Mouse (Mus musculus) neural tube, embryonic 12.5 days (tissue): ENCODE results near the gene Kcna2. TPM values are rescaled to one million over a fixed set of nuclear protein-coding genes. Genes with fewer than 3 reads are reported as not detected.

Experiments used
- ATAC-seq: fragments of 200-750 bp; cut with Nextera tagmentation; 2 replicates; pipeline ENCODE4 v1.8.0; 2017; ENCODE audit warnings: low read depth, mild to moderate bottlenecking, moderate TSS enrichment, moderate library complexity; ENCODE audit not compliant: low FRiP score
- H3K27ac ChIP-seq: fragments of 300-500 bp; sonication (generic); 2 replicates; pipeline ENCODE4 v1.5.1; 2016
- H3K27me3 ChIP-seq: fragments of 300-500 bp; sonication (generic); replicated peaks from 2 replicates; pipeline ENCODE4 v1.6.1; 2016; ENCODE audit warnings: mild to moderate bottlenecking
- H3K36me3 ChIP-seq: fragments of 300-500 bp; sonication (generic); 2 replicates; pipeline ENCODE4 v1.6.1; 2016; ENCODE audit warnings: mild to moderate bottlenecking
- H3K4me1 ChIP-seq: fragments of 300-500 bp; sonication (generic); 2 replicates; pipeline ENCODE4 v1.6.1; 2016
- H3K4me2 ChIP-seq: fragments of 300-500 bp; sonication (generic); replicated peaks from 2 replicates; pipeline ENCODE4 v1.6.1; 2016; ENCODE audit warnings: mild to moderate bottlenecking
- H3K4me3 ChIP-seq: fragments of 300-500 bp; sonication (generic); 2 replicates; pipeline ENCODE4 v1.5.1; 2016
- H3K9ac ChIP-seq: fragments of 300-500 bp; sonication (generic); 2 replicates; pipeline ENCODE4 v1.6.1; 2016; ENCODE audit warnings: mild to moderate bottlenecking
- H3K9me3 ChIP-seq: fragments of 300-500 bp; sonication (generic); 2 replicates; pipeline ENCODE4 v1.6.1; 2016; ENCODE audit warnings: mild to moderate bottlenecking
- WGBS: fragments of 180-500 bp; shearing (Covaris S2); methylation state at CpG from one replicate; pipeline ENCODE4 v1.1.7; 2016; 5-methylcytosine and 5-hydroxymethylcytosine counted together
- polyA plus RNA-seq: library from polyadenylated mRNA; unstranded; fragments of >200 nt; fragmentation: Nextera tagmentation; extraction: Ambion mirVana; gene quantifications from 2 replicates; pipeline ENCODE4 v1.2.1, GENCODE M21; 2016

Gene Kcna2
- polyA plus RNA-seq, 1 experiment from 2014 or later = 0.55 TPM

GRCm38 (mm10) chr3:107084586-107084985 lies 16.4 kb upstream of the Kcna2 start:
- H3K4me2 ChIP-seq = no peak overlapping the region
- no peak overlapping the region for H3K27ac ChIP-seq
- no peak overlapping the region for H3K4me3 ChIP-seq
- no peaks in the 10 kb centered on the region for H3K36me3 ChIP-seq
- no peaks in the 10 kb centered on the region for H3K4me1 ChIP-seq
- H3K9ac ChIP-seq = no peak overlapping the region
- ATAC-seq = no peak
- 82% methylated on average over 3 of the region's 3 CpGs for WGBS
- no peaks in the 10 kb centered on the region for H3K27me3 ChIP-seq
- no peaks in the 10 kb centered on the region for H3K9me3 ChIP-seq

- Histone ChIP-seq H3K9ac (no peak overlapping the region), H3K36me3 (no peaks in the 10 kb centered on the region), H3K4me2 (no peak overlapping the region), H3K4me3 (no peak overlapping the region), H3K27ac (no peak overlapping the region), H3K4me1 (no peaks in the 10 kb centered on the region), H3K27me3 (no peaks in the 10 kb centered on the region), H3K9me3 (no peaks in the 10 kb centered on the region)
- no peak for ATAC-seq
- 90% methylated on average over 4 of the region's 4 CpGs for WGBS
These were observed 13.5 kb upstream of the Kcna2 start for GRCm38 (mm10) chr3:107087410-107087809.

- no peaks in the 10 kb centered on the region for H3K9me3 ChIP-seq
- WGBS = 86% methylated on average over 3 of the region's 3 CpGs
- no peaks in the 10 kb centered on the region for H3K27me3 ChIP-seq
- H3K4me3 ChIP-seq = no peak overlapping the region
- no peak for ATAC-seq
- no peak overlapping the region for H3K4me2 ChIP-seq
- H3K27ac ChIP-seq = no peak overlapping the region
- H3K36me3 ChIP-seq = no peaks in the 10 kb centered on the region
- H3K4me1 ChIP-seq = no peaks in the 10 kb centered on the region
- H3K9ac ChIP-seq = no peak overlapping the region
These were observed 12.1 kb upstream of the Kcna2 start for GRCm38 (mm10) chr3:107088820-107089219.

GRCm38 (mm10) chr3:107089475-107089874 lies 11.5 kb upstream of the Kcna2 start:
- no peak overlapping the region for H3K27ac ChIP-seq
- H3K4me1 ChIP-seq = no peaks in the 10 kb centered on the region
- no peak overlapping the region for H3K9ac ChIP-seq
- H3K36me3 ChIP-seq = no peaks in the 10 kb centered on the region
- no peak overlapping the region for H3K4me2 ChIP-seq
- H3K4me3 ChIP-seq = no peak overlapping the region
- H3K9me3 ChIP-seq = no peaks in the 10 kb centered on the region
- 67% methylated on average over 3 of the region's 3 CpGs for whole genome bisulfite sequencing
- no peaks in the 10 kb centered on the region for H3K27me3 ChIP-seq
- ATAC-seq = no peak

GRCm38 (mm10) chr3:107090001-107090400 lies 10.9 kb upstream of the Kcna2 start:
- Histone ChIP-seq H3K4me1 (no peaks in the 10 kb centered on the region), H3K9ac (no peak overlapping the region), H3K27me3 (no peaks in the 10 kb centered on the region), H3K4me3 (no peak overlapping the region), H3K4me2 (no peak overlapping the region), H3K36me3 (no peaks in the 10 kb centered on the region), H3K27ac (no peak overlapping the region), H3K9me3 (no peaks in the 10 kb centered on the region)
- no peak for ATAC-seq
- 74% methylated on average over 7 of the region's 7 CpGs for WGBS

- H3K4me1 ChIP-seq = no peaks in the 10 kb centered on the region
- no peaks in the 10 kb centered on the region for H3K36me3 ChIP-seq
- H3K4me3 ChIP-seq = no peak overlapping the region
- ATAC-seq = no peak
- H3K27me3 ChIP-seq = no peaks in the 10 kb centered on the region
- no peaks in the 10 kb centered on the region for H3K9me3 ChIP-seq
- 73% methylated on average over 11 of the region's 11 CpGs for WGBS
- no peak overlapping the region for H3K27ac ChIP-seq
- H3K9ac ChIP-seq = no peak overlapping the region
- no peak overlapping the region for H3K4me2 ChIP-seq
These were observed 10.4 kb upstream of the Kcna2 start for GRCm38 (mm10) chr3:107090403-107091150.

GRCm38 (mm10) chr3:107094028-107094427 lies 6.9 kb upstream of the Kcna2 start:
- no peaks in the 10 kb centered on the region for H3K27me3 ChIP-seq
- H3K4me2 ChIP-seq = no peak overlapping the region
- H3K9me3 ChIP-seq = no peaks in the 10 kb centered on the region
- H3K36me3 ChIP-seq = no peaks in the 10 kb centered on the region
- H3K9ac ChIP-seq = no peak overlapping the region
- 5% methylated on average over 4 of the region's 4 CpGs for WGBS
- no peaks in the 10 kb centered on the region for H3K4me1 ChIP-seq
- ATAC-seq = peak; percentile 65; the same call in 1 of the 2 replicates
- H3K27ac ChIP-seq = no peak overlapping the region
- no peak overlapping the region for H3K4me3 ChIP-seq

GRCm38 (mm10) chr3:107096269-107096731 lies 4.6 kb upstream of the Kcna2 start:
- WGBS = 80% methylated on average over 3 of the region's 3 CpGs
- H3K4me3 ChIP-seq = no peak overlapping the region
- H3K9me3 ChIP-seq = no peaks in the 10 kb centered on the region
- peaks cover 17% of the 10 kb centered on the region for H3K27me3 ChIP-seq
- no peak overlapping the region for H3K9ac ChIP-seq
- no peaks in the 10 kb centered on the region for H3K36me3 ChIP-seq
- ATAC-seq = no peak
- no peak overlapping the region for H3K27ac ChIP-seq
- peaks cover 6% of the 10 kb centered on the region; the same call in 1 of the 2 replicates for H3K4me1 ChIP-seq
- H3K4me2 ChIP-seq = no peak overlapping the region

- Histone ChIP-seq H3K9me3 (no peaks in the 10 kb centered on the region), H3K36me3 (no peaks in the 10 kb centered on the region), H3K27ac (no peak overlapping the region), H3K4me2 (no peak overlapping the region), H3K4me1 (peaks cover 19% of the 10 kb centered on the region), H3K27me3 (peaks cover 39% of the 10 kb centered on the region), H3K9ac (no peak overlapping the region), H3K4me3 (no peak overlapping the region)
- WGBS = 39% methylated on average over 2 of the region's 2 CpGs
- ATAC-seq = no peak
These were observed 1.1 kb upstream of the Kcna2 start for GRCm38 (mm10) chr3:107099866-107100265.

- Histone ChIP-seq H3K27ac (no peak overlapping the region), H3K36me3 (no peaks in the 10 kb centered on the region), H3K4me2 (peak overlapping the region; percentile 94), H3K9me3 (no peaks in the 10 kb centered on the region), H3K4me1 (peaks cover 19% of the 10 kb centered on the region), H3K4me3 (peak overlapping the region; percentile 61), H3K27me3 (peaks cover 39% of the 10 kb centered on the region), H3K9ac (peak overlapping the region; percentile 65)
- 1% methylated on average over 41 of the region's 41 CpGs for WGBS
- ATAC-seq = peak; percentile 69
These were observed 475 bp downstream of the Kcna2 start for GRCm38 (mm10) chr3:107101456-107101786.

GRCm38 (mm10) chr3:107101787-107102651 lies 1.1 kb downstream of the Kcna2 start:
- under 1% methylated on average over 53 of the region's 53 CpGs for WGBS
- H3K4me1 ChIP-seq = peaks cover 19% of the 10 kb centered on the region
- ATAC-seq = peak; percentile 89

GRCm38 (mm10) chr3:107103041-107103440 lies 2.1 kb downstream of the Kcna2 start:
- H3K9me3 ChIP-seq = no peaks in the 10 kb centered on the region
- 73% methylated on average over 7 of the region's 7 CpGs for WGBS
- H3K4me1 ChIP-seq = peaks cover 19% of the 10 kb centered on the region
- H3K36me3 ChIP-seq = no peaks in the 10 kb centered on the region
- peak overlapping the region; percentile 94 for H3K4me2 ChIP-seq
- no peak for ATAC-seq
- H3K27me3 ChIP-seq = peaks cover 39% of the 10 kb centered on the region
- no peak overlapping the region for H3K4me3 ChIP-seq
- H3K9ac ChIP-seq = no peak overlapping the region
- no peak overlapping the region for H3K27ac ChIP-seq

More at GRCm38 (mm10) chr3:107101787-107102651, 1.1 kb downstream of the Kcna2 start:
- Histone ChIP-seq H3K4me3 (peak overlapping the region; percentile 61), H3K36me3 (no peaks in the 10 kb centered on the region), H3K27ac (no peak overlapping the region), H3K9ac (peak overlapping the region; percentile 65), H3K9me3 (no peaks in the 10 kb centered on the region), H3K27me3 (peaks cover 39% of the 10 kb centered on the region), H3K4me2 (peak overlapping the region; percentile 94)
